Mouse (Mus musculus): ENCODE measurements around the gene Rreb1. TPM values are rescaled to one million over a fixed set of nuclear protein-coding genes. Genes with fewer than 3 reads are reported as not detected.
A peak's percentile ranks its signal among the peaks of the same experiment; 100 is the strongest.

The Rreb1 gene
- polyA plus RNA-seq, 1 experiment from 2014 or later: 21.1 TPM

GRCm38 (mm10) chr13:37959239-37959907 lies 181.2 kb downstream of the Rreb1 start:
- no peaks in the 10 kb centered on the region for H3K27me3 ChIP-seq
- ChIA-PET POLR2A (no interaction called here), CTCF (no interaction called here)
- in situ Hi-C loops (cut with MboI; ENCODE audit: low pct_unique_long_range_greater_than_20kb): no loop called here
- TF ChIP-seq CTCF (IDR thresholded peaks at IDR 0.05): no peak
- no peak for DNase-seq (ENCODE audit: low read depth, low spot score)
- no peak for ATAC-seq

DNA sequence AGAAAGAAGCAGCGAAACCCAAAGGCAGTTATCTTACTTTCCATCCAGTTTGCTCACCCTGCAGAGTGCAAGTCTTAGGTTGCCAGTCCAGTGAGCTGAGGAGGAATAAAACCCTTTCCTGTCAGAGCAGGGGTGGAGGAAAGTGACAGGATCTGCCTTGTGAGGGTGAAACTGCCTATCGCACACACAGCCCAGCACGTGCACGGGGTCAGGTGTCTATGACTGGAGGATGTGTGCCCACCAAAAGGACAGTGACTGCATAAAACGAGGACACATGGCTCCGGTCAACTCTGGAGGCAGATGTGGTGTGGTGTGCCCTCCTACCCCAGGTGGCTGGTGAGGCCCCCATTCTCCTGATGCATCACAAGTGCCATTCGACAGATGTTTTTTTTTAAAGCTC lies 181.7 kb downstream of the Rreb1 start:
- in situ Hi-C loops (cut with MboI; ENCODE audit: low pct_unique_long_range_greater_than_20kb): no loop called here
- ATAC-seq: no peak
- no peak for DNase-seq (ENCODE audit: low read depth, low spot score)
- TF ChIP-seq CTCF (IDR thresholded peaks at IDR 0.05): no peak
- POLR2A ChIA-PET: no interaction called here
- CTCF ChIA-PET: interaction anchor here (0.6 kb wide), 1 partner anchor 9 kb away, joined by 3 read pairs; no protein-coding TSS in a partner anchor
- no peaks in the 10 kb centered on the region for H3K27me3 ChIP-seq

DNA sequence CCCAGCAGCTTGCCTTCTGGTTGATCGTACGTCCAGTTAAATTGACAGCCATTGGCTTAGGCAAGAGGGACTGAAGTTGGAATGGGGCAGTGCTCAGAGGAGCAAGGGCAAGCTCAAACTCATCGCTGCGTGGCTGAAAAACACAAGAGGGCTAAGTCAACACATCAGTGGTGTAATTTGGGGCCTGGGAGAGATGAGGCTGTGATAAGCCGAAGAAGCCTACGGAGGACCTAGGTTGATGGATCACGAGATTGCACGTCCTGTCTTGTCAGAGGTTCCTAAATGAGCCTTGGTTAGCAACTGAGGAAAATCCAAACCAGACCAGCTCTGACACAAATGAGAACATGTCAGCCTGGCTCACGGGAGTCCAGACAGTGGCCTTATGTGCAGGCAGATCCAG lies 184.3 kb downstream of the Rreb1 start:
- ATAC-seq (no peak), DNase-seq (ENCODE audit: low read depth, low spot score) (no peak)
- TF ChIP-seq CTCF (IDR thresholded peaks at IDR 0.05): no peak
- ChIA-PET POLR2A (interaction anchor here (1.1 kb wide), 1 partner anchor 15 kb away, joined by 3 read pairs; no protein-coding TSS in a partner anchor), CTCF (interaction anchor here (0.7 to 1.5 kb wide), 10 partner anchors 9 to 528 kb away, joined by 3 to 10 read pairs (median 4); no protein-coding TSS in a partner anchor)
- H3K27me3 ChIP-seq: no peaks in the 10 kb centered on the region
- in situ Hi-C loops (cut with MboI; ENCODE audit: low pct_unique_long_range_greater_than_20kb): no loop called here

- CTCF ChIA-PET: interaction anchor here (0.7 to 1.5 kb wide), 11 partner anchors 10 to 543 kb away, joined by 3 to 10 read pairs (median 4); no protein-coding TSS in a partner anchor
- peak; percentile 49 for ATAC-seq
- POLR2A ChIA-PET: interaction anchor here (0.6 to 1.1 kb wide), 3 partner anchors 13 to 31 kb away, joined by 3 read pairs; partner anchors contain the start of gene Ssr1
Measured at GRCm38 (mm10) chr13:37963354-37964007, 185.3 kb downstream of the Rreb1 start.

GRCm38 (mm10) chr13:37964128-37965087 lies 186.2 kb downstream of the Rreb1 start:
- no peaks in the 10 kb centered on the region for H3K27me3 ChIP-seq
- POLR2A ChIA-PET: no interaction called here
- ATAC-seq: no peak
- CTCF ChIA-PET: interaction anchor here (1.0 to 1.2 kb wide), 2 partner anchors 13 to 544 kb away, joined by 3 to 5 read pairs; no protein-coding TSS in a partner anchor
- in situ Hi-C loops (cut with MboI; ENCODE audit: low pct_unique_long_range_greater_than_20kb): no loop called here
- TF ChIP-seq CTCF (IDR thresholded peaks at IDR 0.05): no peak
- no peak for DNase-seq (ENCODE audit: low read depth, low spot score)

More at GRCm38 (mm10) chr13:37963354-37964007, 185.3 kb downstream of the Rreb1 start:
- H3K27me3 ChIP-seq: no peaks in the 10 kb centered on the region
- DNase-seq (ENCODE audit: low read depth, low spot score): peak; percentile 33
- no peak for TF ChIP-seq CTCF (IDR thresholded peaks at IDR 0.05)
- in situ Hi-C loops (cut with MboI; ENCODE audit: low pct_unique_long_range_greater_than_20kb): no loop called here

- H3K27me3 ChIP-seq: no peaks in the 10 kb centered on the region
- DNase-seq (ENCODE audit: low read depth, low spot score) (no peak), ATAC-seq (no peak)
- TF ChIP-seq CTCF (IDR thresholded peaks at IDR 0.05): no peak
- in situ Hi-C loops (cut with MboI; ENCODE audit: low pct_unique_long_range_greater_than_20kb): no loop called here
- CTCF ChIA-PET: no interaction called here
- POLR2A ChIA-PET: no interaction called here
Measured at GRCm38 (mm10) chr13:37965126-37965914, 187.1 kb downstream of the Rreb1 start.

GRCm38 (mm10) chr13:37966256-37967051 lies 188.3 kb downstream of the Rreb1 start:
- H3K27me3 ChIP-seq: no peaks in the 10 kb centered on the region
- CTCF ChIA-PET: no interaction called here
- DNase-seq (ENCODE audit: low read depth, low spot score) (peak; percentile 49), ATAC-seq (no peak)
- POLR2A ChIA-PET: interaction anchor here (0.6 to 1.3 kb wide), 2 partner anchors 72 to 139 kb away, joined by 3 read pairs; no protein-coding TSS in a partner anchor
- no peak for TF ChIP-seq CTCF (IDR thresholded peaks at IDR 0.05)
- in situ Hi-C loops (cut with MboI; ENCODE audit: low pct_unique_long_range_greater_than_20kb): no loop called here

- ATAC-seq (no peak), DNase-seq (ENCODE audit: low read depth, low spot score) (no peak)
- ChIA-PET CTCF (no interaction called here), POLR2A (interaction anchor here (0.6 to 1.3 kb wide), 3 partner anchors 13 to 140 kb away, joined by 3 read pairs; no protein-coding TSS in a partner anchor)
- in situ Hi-C loops (cut with MboI; ENCODE audit: low pct_unique_long_range_greater_than_20kb): no loop called here
- no peak for TF ChIP-seq CTCF (IDR thresholded peaks at IDR 0.05)
- H3K27me3 ChIP-seq: no peaks in the 10 kb centered on the region
Measured at GRCm38 (mm10) chr13:37967052-37967437, 188.8 kb downstream of the Rreb1 start.

- no peak for DNase-seq (ENCODE audit: low read depth, low spot score)
- in situ Hi-C loops (cut with MboI; ENCODE audit: low pct_unique_long_range_greater_than_20kb): no loop called here
- CTCF ChIA-PET: no interaction called here
- ATAC-seq: no peak
- no peaks in the 10 kb centered on the region for H3K27me3 ChIP-seq
- POLR2A ChIA-PET: interaction anchor here (1.0 to 1.3 kb wide), 2 partner anchors 13 to 71 kb away, joined by 3 read pairs; no protein-coding TSS in a partner anchor
- TF ChIP-seq CTCF (IDR thresholded peaks at IDR 0.05): no peak
Measured at GRCm38 (mm10) chr13:37967565-37967964, 189.4 kb downstream of the Rreb1 start.
